Mouse (Mus musculus) stomach, postnatal 0 days (tissue): ENCODE measurements around the gene Defb45.
A peak's percentile ranks its signal among the peaks of the same experiment; 100 is the strongest.

Experiments
- CTCF ChIP-seq: IDR thresholded peaks from 2 replicates; pipeline ENCODE4 v1.5.1; 2016; ENCODE audit warnings: antibody characterized with exemption, low read depth, mild to moderate bottlenecking, moderate library complexity
- EP300 ChIP-seq: optimal IDR thresholded peaks from 2 replicates; pipeline ENCODE3; 2016; ENCODE audit warnings: antibody characterized with exemption

DNA sequence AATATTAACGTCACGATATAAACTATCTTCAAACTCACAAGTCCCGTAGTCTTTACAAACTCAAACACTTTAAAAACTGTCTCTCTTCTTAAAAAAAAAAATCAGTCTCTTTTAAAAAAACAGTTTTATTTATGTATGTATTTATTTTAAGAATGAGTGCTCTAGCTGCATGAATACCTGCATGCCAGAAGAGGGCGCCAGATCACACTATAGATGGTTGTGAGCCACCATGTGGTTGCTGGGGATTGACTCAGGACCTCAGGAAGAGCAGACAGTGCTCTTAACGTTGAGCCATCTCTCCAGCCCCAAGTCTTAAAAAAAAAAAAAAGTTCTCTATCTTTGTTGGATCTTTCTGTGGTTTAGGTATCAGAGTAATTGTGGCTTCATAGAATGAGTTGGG lies 18.2 kb upstream of the Defb45 start:
- peak; percentile 60 for TF ChIP-seq CTCF
- TF ChIP-seq EP300: no peak
